Mouse (Mus musculus) hindbrain, embryonic 11.5 days (tissue): ENCODE measurements around the gene Fam162b. TPM values are rescaled to one million over a fixed set of nuclear protein-coding genes. Genes with fewer than 3 reads are reported as not detected.

Experiments used
- ATAC-seq: fragments of 200-750 bp; cut with Nextera tagmentation; 2 replicates; pipeline ENCODE4 v1.8.0; 2017; ENCODE audit warnings: mild to moderate bottlenecking, moderate TSS enrichment, moderate library complexity; ENCODE audit not compliant: low FRiP score
- DNase-seq: peaks from one replicate; pipeline ENCODE4 v3.0.0-alpha.2; 2015; ENCODE audit warnings: low spot score
- H3K27ac ChIP-seq: fragments of 300-500 bp; sonication (generic); 2 replicates; pipeline ENCODE4 v1.5.1; 2014; ENCODE audit warnings: mild to moderate bottlenecking, low read depth, low read length
- H3K27me3 ChIP-seq: fragments of 300-500 bp; sonication (generic); 2 replicates; pipeline ENCODE4 v1.6.1; 2014; ENCODE audit warnings: mild to moderate bottlenecking, low read length, moderate library complexity, mixed read lengths; ENCODE audit not compliant: control insufficient read depth, insufficient read depth
- H3K36me3 ChIP-seq: fragments of 300-500 bp; sonication (generic); 2 replicates; pipeline ENCODE4 v1.6.1; 2014; ENCODE audit warnings: mild to moderate bottlenecking, low read length, moderate library complexity, mixed read lengths; ENCODE audit not compliant: control insufficient read depth, insufficient read depth
- H3K4me1 ChIP-seq: fragments of 300-500 bp; sonication (generic); replicated peaks from 2 replicates; pipeline ENCODE4 v1.6.1; 2014; ENCODE audit warnings: low read length, mixed read lengths; ENCODE audit not compliant: control insufficient read depth, insufficient read depth
- H3K4me2 ChIP-seq: fragments of 300-500 bp; sonication (generic); replicated peaks from 2 replicates; pipeline ENCODE4 v1.6.1; 2014; ENCODE audit warnings: mild to moderate bottlenecking, low read depth, low read length
- H3K4me3 ChIP-seq: fragments of 300-500 bp; sonication (generic); 2 replicates; pipeline ENCODE4 v1.5.1; 2014; ENCODE audit warnings: low read depth, low read length
- H3K9ac ChIP-seq: fragments of 300-500 bp; sonication (generic); 2 replicates; pipeline ENCODE4 v1.6.1; 2014; ENCODE audit warnings: low read depth, low read length
- H3K9me3 ChIP-seq: fragments of 300-500 bp; sonication (generic); 2 replicates; pipeline ENCODE4 v1.6.1; 2016; ENCODE audit warnings: low read length; ENCODE audit not compliant: control insufficient read depth
- WGBS: fragments of 180-500 bp; shearing (Covaris S2); extraction: QIAGEN DNeasy Blood & Tissue Kit; methylation state at CpG from one replicate; pipeline ENCODE4 v1.1.7; 2014; 5-methylcytosine and 5-hydroxymethylcytosine counted together
- polyA plus RNA-seq: library from polyadenylated mRNA; unstranded; fragments of >200 nt; fragmentation: Nextera tagmentation; extraction: Ambion mirVana; gene quantifications from 2 replicates; pipeline ENCODE4 v1.2.1, GENCODE M21; 2014

The Fam162b gene
- polyA plus RNA-seq, 1 experiment from 2014 or later: 4.5 TPM

GRCm38 (mm10) chr10:51553348-51554123 is 36.8 kb downstream of the Fam162b start:
- H3K4me1 ChIP-seq: no peaks in the 10 kb centered on the region
- no peaks in the 10 kb centered on the region for H3K27me3 ChIP-seq
- no peaks in the 10 kb centered on the region for H3K9me3 ChIP-seq
- peak; percentile 91 for DNase-seq
- no peak overlapping the region for H3K27ac ChIP-seq
- H3K36me3 ChIP-seq: no peaks in the 10 kb centered on the region
- peak; percentile 92 for ATAC-seq
- H3K9ac ChIP-seq: peak overlapping the region; percentile 51
- peak overlapping the region; percentile 34 for H3K4me3 ChIP-seq
- 2% methylated on average over 16 of the region's 16 CpGs for WGBS
- H3K4me2 ChIP-seq: peak overlapping the region; percentile 80

Other genes starting within 250 kb of the Fam162b start
- 0.29 TPM in 1 of 2 replicates, not detected in the other for gene Gm49339, start 109.9 kb downstream of the Fam162b start, polyA plus RNA-seq
- not detected in 2 replicates for gene Lilr4b, start 109.9 kb downstream of the Fam162b start, polyA plus RNA-seq
- gene Lilrb4a, start 99.6 kb downstream of the Fam162b start, polyA plus RNA-seq: 1.4 TPM in 2 replicates
- gene Gprc6a, start 40.9 kb upstream of the Fam162b start, polyA plus RNA-seq: not detected in 2 replicates
- gene Rfx6, start 87.2 kb upstream of the Fam162b start, polyA plus RNA-seq: not detected in 2 replicates